Mouse (Mus musculus): Measurements from ENCODE around the gene Heatr5b. TPM values are rescaled to one million over a fixed set of nuclear protein-coding genes. Genes with fewer than 3 reads are reported as not detected.

Heatr5b gene
- 18.3 and 19.8 TPM in 2 replicates for polyA plus RNA-seq (2014; fragmentation: Nextera tagmentation; extraction: Ambion mirVana)

DNA sequence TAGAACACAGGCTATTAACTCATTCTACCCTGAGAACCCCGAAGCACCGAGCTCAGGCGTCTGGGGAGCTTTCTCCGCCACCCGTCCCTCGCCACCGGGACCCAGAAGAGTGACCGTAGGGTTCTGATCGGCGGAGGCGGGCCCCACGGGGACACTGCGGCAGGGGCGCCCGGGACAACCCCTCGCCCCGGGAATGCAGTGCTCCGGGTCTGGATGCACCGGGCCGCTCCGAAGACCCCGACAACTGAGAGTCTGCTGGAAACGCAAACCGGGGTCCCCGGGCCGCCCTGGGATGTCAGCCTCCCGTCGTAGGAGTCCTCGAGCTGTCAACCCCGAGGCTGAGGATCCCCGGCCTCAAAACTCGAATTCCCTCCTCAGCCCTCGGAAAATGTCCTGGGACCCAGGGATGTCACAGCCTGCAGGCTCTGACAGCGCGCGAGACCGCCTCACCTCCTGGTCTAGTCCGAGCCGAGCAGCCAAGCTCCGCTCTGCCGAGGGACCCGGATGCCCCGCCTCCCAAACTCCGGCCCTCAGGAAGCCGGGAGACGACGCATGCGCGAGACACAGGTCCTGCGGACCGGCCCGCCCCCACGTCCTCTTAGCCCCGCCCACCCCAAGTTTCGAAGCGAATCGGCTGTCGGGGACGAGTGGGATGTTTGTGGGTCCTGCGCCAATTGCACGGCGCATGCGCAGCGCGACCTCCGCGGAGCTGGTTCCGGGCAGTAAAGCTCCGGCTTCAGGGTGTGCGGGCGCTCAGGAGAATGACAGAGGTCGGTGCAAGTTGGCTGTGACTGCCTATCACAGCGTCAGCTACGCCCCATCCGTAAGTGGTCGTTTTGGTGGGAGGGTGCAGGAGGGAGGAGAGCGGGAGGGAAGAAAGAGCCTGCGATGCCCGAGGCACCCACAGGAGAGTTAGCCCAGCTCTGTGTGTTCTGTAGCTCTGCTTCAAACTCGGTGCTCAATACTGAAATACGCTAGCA is at the start of gene Heatr5b, which contains the start of gene Gpatch11:
TSS of gene Heatr5b (minus strand) at position 509 of the 980 bp plus-strand sequence.
TSS of gene Gpatch11 (plus strand) at position 712 of the 980 bp plus-strand sequence.
- Histone ChIP-seq H3K4me2 (ENCODE audit: low read depth, low read length, severe bottlenecking) (peak within 1 kb of the TSS; percentile 73), H3K4me3 (ENCODE audit: low read depth, low read length) (peak within 1 kb of the TSS; percentile 76), H3K27ac (ENCODE audit: low read depth, low read length) (peak within 1 kb of the TSS; percentile 60), H3K27me3 (ENCODE audit: control insufficient read depth, insufficient read depth, low read length) (no peaks in the 10 kb centered on the region), H3K4me1 (replicated peaks; ENCODE audit: control insufficient read depth, insufficient read depth, low read length) (no peaks in the 10 kb centered on the region), H3K9me3 (ENCODE audit: control insufficient read depth, low read length) (no peaks in the 10 kb centered on the region), H3K36me3 (ENCODE audit: control insufficient read depth, insufficient read depth, low read length) (no peaks in the 10 kb centered on the region), H3K9ac (ENCODE audit: low read length) (peak within 1 kb of the TSS; percentile 78)
- under 1% methylated on average over 81 of the region's 81 CpGs for WGBS
- ATAC-seq (replicated peaks; ENCODE audit: low FRiP score) (peak; percentile 98), DNase-seq (ENCODE audit: low spot score) (peak; percentile 100)

DNA sequence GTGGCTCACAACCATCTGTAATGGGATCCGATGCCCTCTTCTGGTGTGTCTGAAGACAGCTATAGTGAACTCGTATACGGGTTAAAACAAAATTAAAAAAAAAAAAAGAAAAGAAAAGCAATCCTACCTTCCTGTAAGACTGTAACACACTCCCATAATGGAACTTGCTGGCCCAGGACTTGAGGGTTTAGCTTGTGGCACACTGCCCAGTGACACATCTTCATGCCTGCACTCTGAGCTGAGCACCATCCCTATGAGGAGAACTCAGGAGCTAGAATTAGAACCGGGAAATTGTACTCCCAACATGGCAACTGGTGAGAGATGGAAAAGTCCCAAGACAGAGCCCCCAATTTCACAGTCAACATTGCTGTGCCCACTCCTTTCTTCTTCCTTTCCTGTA is 48.1 kb upstream of the Heatr5b start:
- Histone ChIP-seq H3K36me3 (ENCODE audit: control insufficient read depth, insufficient read depth, low read length) (no peaks in the 10 kb centered on the region), H3K4me1 (replicated peaks; ENCODE audit: control insufficient read depth, insufficient read depth, low read length) (peaks cover 4% of the 10 kb centered on the region; the same call in 1 of the 2 replicates), H3K4me3 (ENCODE audit: low read depth, low read length) (no peak overlapping the region), H3K27ac (ENCODE audit: low read depth, low read length) (no peak overlapping the region), H3K4me2 (ENCODE audit: low read depth, low read length, severe bottlenecking) (no peak overlapping the region), H3K27me3 (ENCODE audit: control insufficient read depth, insufficient read depth, low read length) (no peaks in the 10 kb centered on the region), H3K9ac (ENCODE audit: low read length) (no peak overlapping the region), H3K9me3 (ENCODE audit: control insufficient read depth, low read length) (no peaks in the 10 kb centered on the region)
- ATAC-seq (replicated peaks; ENCODE audit: low FRiP score) (no peak), DNase-seq (ENCODE audit: low spot score) (no peak)
- WGBS: 92% methylated on average over 4 of the region's 4 CpGs

DNA sequence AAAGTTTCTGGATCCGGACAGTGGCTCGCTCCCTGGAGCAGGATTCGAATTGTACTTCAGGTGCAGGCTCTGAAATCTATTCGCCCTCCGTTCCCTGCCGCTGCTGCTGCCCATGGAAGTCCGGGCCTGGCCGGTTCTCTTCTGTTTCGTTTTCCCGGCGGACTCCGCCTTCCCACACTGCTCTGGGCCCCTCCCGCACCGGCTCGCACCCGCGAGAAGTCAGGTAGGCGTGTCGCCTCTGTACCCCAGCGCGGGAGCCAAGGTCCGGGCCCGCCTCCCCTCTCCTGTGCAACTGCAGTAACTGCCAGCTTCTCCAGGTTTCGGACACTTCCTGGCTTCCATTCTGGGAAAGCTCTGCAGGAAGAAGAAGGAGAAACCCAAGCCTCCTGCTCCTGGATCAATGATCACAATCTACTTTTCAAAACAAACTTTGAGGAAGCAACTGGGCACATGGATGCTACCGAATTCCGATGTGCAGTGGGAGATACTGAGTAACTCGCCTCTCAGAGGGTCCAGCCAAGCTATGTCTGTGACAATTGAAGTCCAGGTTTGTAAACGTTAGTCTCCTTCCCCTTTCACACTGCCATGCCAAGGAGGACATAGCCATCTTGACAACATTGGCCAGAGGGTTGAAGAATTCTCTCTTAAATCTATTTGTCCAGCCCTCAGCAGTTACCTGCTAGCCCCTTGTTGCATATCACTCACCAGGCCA is 47.4 kb upstream of the Heatr5b start, which contains the start of gene Eif2ak2:
TSS of gene Eif2ak2 (minus strand) at position 173 of the 712 bp plus-strand sequence.
- WGBS: 3% methylated on average over 27 of the region's 28 CpGs

DNA sequence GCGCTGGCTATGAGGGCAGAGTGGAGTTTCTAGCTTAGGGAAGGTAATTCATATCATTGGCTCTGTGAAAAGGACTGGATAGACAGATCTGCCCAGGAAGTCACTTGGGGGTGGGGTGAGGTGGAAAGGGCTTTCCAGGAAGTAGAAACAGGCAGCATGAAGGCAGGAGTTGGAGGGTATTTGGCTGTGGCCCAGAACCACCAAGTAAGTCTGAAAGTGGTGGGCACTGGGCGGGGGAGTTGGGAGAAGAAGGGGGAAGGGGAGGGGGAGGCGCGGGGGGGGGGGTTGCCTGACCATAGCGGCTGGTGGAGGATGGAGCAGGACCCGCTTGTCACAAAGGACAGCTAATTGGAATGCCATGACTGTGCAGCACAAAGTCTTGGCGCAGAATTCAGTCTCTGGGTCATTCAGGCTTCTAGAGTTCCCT is 46.7 kb upstream of the Heatr5b start:
- Histone ChIP-seq H3K27me3 (ENCODE audit: control insufficient read depth, insufficient read depth, low read length) (no peaks in the 10 kb centered on the region), H3K4me1 (replicated peaks; ENCODE audit: control insufficient read depth, insufficient read depth, low read length) (peaks cover 4% of the 10 kb centered on the region; the same call in 1 of the 2 replicates), H3K27ac (ENCODE audit: low read depth, low read length) (peak overlapping the region; percentile 18; the same call in 1 of the 2 replicates), H3K36me3 (ENCODE audit: control insufficient read depth, insufficient read depth, low read length) (no peaks in the 10 kb centered on the region), H3K4me2 (ENCODE audit: low read depth, low read length, severe bottlenecking) (peak overlapping the region; percentile 68), H3K9ac (ENCODE audit: low read length) (peak overlapping the region; percentile 68), H3K4me3 (ENCODE audit: low read depth, low read length) (peak overlapping the region; percentile 48), H3K9me3 (ENCODE audit: control insufficient read depth, low read length) (no peaks in the 10 kb centered on the region)
- ATAC-seq (replicated peaks; ENCODE audit: low FRiP score): peak; percentile 76
- peak; percentile 59 for DNase-seq (ENCODE audit: low spot score)
- 18% methylated on average over 4 of the region's 7 CpGs for WGBS

More for the DNA sequence above, 47.4 kb upstream of the Heatr5b start, which contains the start of gene Eif2ak2:
- ATAC-seq (replicated peaks; ENCODE audit: low FRiP score) (peak; percentile 94), DNase-seq (ENCODE audit: low spot score) (peak; percentile 90)
- H3K9me3 ChIP-seq (ENCODE audit: control insufficient read depth, low read length): no peaks in the 10 kb centered on the region
- H3K4me1 ChIP-seq (replicated peaks; ENCODE audit: control insufficient read depth, insufficient read depth, low read length): peaks cover 4% of the 10 kb centered on the region; the same call in 1 of the 2 replicates
- no peaks in the 10 kb centered on the region for H3K27me3 ChIP-seq (ENCODE audit: control insufficient read depth, insufficient read depth, low read length)
- peak within 1 kb of the TSS; percentile 68 for H3K9ac ChIP-seq (ENCODE audit: low read length)
- peak within 1 kb of the TSS; percentile 48 for H3K4me3 ChIP-seq (ENCODE audit: low read depth, low read length)
- H3K4me2 ChIP-seq (ENCODE audit: low read depth, low read length, severe bottlenecking): peak within 1 kb of the TSS; percentile 68
- H3K27ac ChIP-seq (ENCODE audit: low read depth, low read length): peak within 1 kb of the TSS; percentile 18; the same call in 1 of the 2 replicates
- H3K36me3 ChIP-seq (ENCODE audit: control insufficient read depth, insufficient read depth, low read length): no peaks in the 10 kb centered on the region

DNA sequence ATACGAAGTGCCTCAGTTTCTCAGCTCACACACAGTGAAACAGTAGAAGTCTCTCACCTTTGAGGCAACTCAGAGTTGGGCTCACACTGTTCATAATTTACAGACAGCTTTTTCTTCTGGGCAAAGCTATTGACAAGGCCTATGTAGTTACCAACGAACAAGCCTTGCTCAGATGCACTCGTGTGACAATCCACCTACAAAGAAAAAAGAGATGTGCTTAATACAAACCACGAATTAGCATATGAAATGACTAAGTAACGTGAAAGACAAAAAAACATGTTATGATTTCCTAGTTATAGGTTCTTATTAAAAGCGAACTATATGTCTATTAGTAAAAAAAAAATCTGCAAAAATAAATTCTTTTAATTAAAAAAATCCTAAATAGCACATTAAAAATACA is 38.7 kb upstream of the Heatr5b start:
- Histone ChIP-seq H3K4me1 (replicated peaks; ENCODE audit: control insufficient read depth, insufficient read depth, low read length) (no peaks in the 10 kb centered on the region), H3K27me3 (ENCODE audit: control insufficient read depth, insufficient read depth, low read length) (no peaks in the 10 kb centered on the region), H3K9ac (ENCODE audit: low read length) (no peak overlapping the region), H3K4me2 (ENCODE audit: low read depth, low read length, severe bottlenecking) (no peak overlapping the region), H3K27ac (ENCODE audit: low read depth, low read length) (no peak overlapping the region), H3K36me3 (ENCODE audit: control insufficient read depth, insufficient read depth, low read length) (no peaks in the 10 kb centered on the region), H3K4me3 (ENCODE audit: low read depth, low read length) (no peak overlapping the region), H3K9me3 (ENCODE audit: control insufficient read depth, low read length) (no peaks in the 10 kb centered on the region)
- WGBS: 90% methylated on average over 6 of the region's 6 CpGs
- no peak for DNase-seq (ENCODE audit: low spot score)
- no peak for ATAC-seq (replicated peaks; ENCODE audit: low FRiP score)

DNA sequence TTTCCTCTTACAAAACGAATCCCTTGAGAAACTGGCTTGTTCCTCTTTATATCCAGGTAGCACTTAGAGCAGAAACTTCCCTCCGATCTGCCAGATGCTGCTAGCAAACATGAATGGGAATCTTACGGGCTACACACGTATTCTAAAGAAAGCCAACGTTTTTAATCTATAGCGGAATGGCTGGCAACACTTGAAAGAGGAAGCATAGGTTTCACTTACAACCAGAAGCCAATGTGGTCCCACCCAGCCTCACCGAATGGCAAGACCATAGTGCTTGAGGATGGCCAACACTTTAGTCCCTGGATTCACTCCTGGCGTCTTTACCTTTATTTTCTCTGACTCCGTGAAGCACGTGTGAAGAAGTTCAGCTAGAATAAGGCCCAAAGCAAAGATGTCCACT is 21.1 kb upstream of the Heatr5b start:
- Histone ChIP-seq H3K27me3 (ENCODE audit: control insufficient read depth, insufficient read depth, low read length) (no peaks in the 10 kb centered on the region), H3K4me2 (ENCODE audit: low read depth, low read length, severe bottlenecking) (no peak overlapping the region), H3K4me3 (ENCODE audit: low read depth, low read length) (no peak overlapping the region), H3K9ac (ENCODE audit: low read length) (no peak overlapping the region), H3K4me1 (replicated peaks; ENCODE audit: control insufficient read depth, insufficient read depth, low read length) (no peaks in the 10 kb centered on the region), H3K9me3 (ENCODE audit: control insufficient read depth, low read length) (no peaks in the 10 kb centered on the region), H3K27ac (ENCODE audit: low read depth, low read length) (no peak overlapping the region), H3K36me3 (ENCODE audit: control insufficient read depth, insufficient read depth, low read length) (no peaks in the 10 kb centered on the region)
- WGBS: 89% methylated on average over 10 of the region's 10 CpGs
- DNase-seq (ENCODE audit: low spot score) (no peak), ATAC-seq (replicated peaks; ENCODE audit: low FRiP score) (no peak)

DNA sequence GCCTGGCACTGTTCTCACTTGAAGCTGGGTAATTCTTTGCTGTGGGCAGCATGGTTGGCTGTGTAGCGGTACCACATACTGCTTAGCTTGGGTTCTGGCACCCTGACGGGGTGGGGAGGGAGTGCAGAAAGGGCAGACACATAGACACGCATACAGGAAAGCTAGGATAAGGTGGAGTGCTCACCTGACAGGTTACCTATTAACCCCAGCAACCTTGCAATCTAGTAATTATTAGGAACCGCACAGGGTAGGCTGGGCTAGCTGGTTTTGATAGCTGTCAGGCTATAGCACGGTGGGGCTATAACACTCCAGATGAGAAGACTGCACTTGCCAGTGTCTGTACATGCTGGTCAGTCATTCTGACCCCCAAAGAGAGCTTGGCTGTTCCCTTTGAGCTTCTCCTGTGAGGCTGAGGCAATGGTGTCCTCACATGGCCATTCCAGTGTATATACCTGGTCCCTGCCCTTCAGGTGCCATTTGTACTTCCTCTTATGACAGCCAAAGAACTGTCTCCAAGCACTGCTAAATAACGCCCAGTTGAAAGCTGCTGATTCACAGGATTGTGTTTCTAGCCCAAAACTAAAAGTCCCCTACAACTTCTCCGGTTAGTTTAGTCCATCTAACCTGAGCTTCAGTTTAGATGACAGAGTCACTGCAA is 7.2 kb upstream of the Heatr5b start:
- no peak overlapping the region for H3K9ac ChIP-seq (ENCODE audit: low read length)
- H3K4me2 ChIP-seq (ENCODE audit: low read depth, low read length, severe bottlenecking): no peak overlapping the region
- H3K36me3 ChIP-seq (ENCODE audit: control insufficient read depth, insufficient read depth, low read length): peaks cover 7% of the 10 kb centered on the region
- no peak overlapping the region for H3K27ac ChIP-seq (ENCODE audit: low read depth, low read length)
- H3K4me1 ChIP-seq (replicated peaks; ENCODE audit: control insufficient read depth, insufficient read depth, low read length): no peaks in the 10 kb centered on the region
- no peaks in the 10 kb centered on the region for H3K27me3 ChIP-seq (ENCODE audit: control insufficient read depth, insufficient read depth, low read length)
- WGBS: 92% methylated on average over 7 of the region's 7 CpGs
- ATAC-seq (replicated peaks; ENCODE audit: low FRiP score): no peak
- no peak overlapping the region for H3K4me3 ChIP-seq (ENCODE audit: low read depth, low read length)
- H3K9me3 ChIP-seq (ENCODE audit: control insufficient read depth, low read length): no peaks in the 10 kb centered on the region
- no peak for DNase-seq (ENCODE audit: low spot score)

DNA sequence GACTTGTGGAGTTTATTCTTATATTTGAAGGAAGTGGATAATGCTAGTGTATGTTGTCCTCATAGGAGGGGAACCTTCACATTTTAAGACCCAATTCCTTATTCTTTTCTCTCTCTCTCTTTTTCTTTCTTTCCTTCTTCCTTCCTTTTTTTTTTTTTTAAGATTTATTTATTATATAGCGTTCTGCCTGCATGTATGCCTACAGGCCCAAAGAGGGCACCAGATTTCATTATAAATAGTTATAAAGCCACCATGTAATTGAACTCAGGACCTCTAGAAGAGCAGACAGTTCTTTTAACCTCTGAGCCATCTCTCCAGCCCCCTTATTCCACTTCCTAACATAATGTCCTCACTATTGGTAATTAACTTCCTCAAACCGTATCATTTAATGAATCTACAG is 892 bp upstream of the Heatr5b start:
- Histone ChIP-seq H3K4me1 (replicated peaks; ENCODE audit: control insufficient read depth, insufficient read depth, low read length) (no peaks in the 10 kb centered on the region), H3K27ac (ENCODE audit: low read depth, low read length) (peak overlapping the region; percentile 60), H3K9ac (ENCODE audit: low read length) (peak overlapping the region; percentile 61), H3K36me3 (ENCODE audit: control insufficient read depth, insufficient read depth, low read length) (peaks cover 1% of the 10 kb centered on the region; the same call in 1 of the 2 replicates), H3K4me2 (ENCODE audit: low read depth, low read length, severe bottlenecking) (peak overlapping the region; percentile 73), H3K4me3 (ENCODE audit: low read depth, low read length) (peak overlapping the region; percentile 76), H3K27me3 (ENCODE audit: control insufficient read depth, insufficient read depth, low read length) (no peaks in the 10 kb centered on the region), H3K9me3 (ENCODE audit: control insufficient read depth, low read length) (no peaks in the 10 kb centered on the region)
- no peak for ATAC-seq (replicated peaks; ENCODE audit: low FRiP score)
- 37% methylated on average over 2 of the region's 2 CpGs for WGBS
- no peak for DNase-seq (ENCODE audit: low spot score)
